Mouse (Mus musculus) heart, adult 2 months (tissue): ENCODE measurements around the gene Lars2.
"Not testable (repeated sequence)": the region's sequence is repeated elsewhere in the genome, so short reads cannot be mapped to it uniquely, and the experiment has no call there.

Experiments
- CTCF ChIP-seq: fragments of 200-600 bp; IDR thresholded peaks from 2 replicates; pipeline ENCODE4 v1.8.1; 2022; ENCODE audit warnings: antibody characterized with exemption, mild to moderate bottlenecking, moderate library complexity
- EP300 ChIP-seq: fragments of 200-500 bp; IDR thresholded peaks from 2 replicates; pipeline ENCODE4 v1.6.1; 2011; ENCODE audit warnings: low read depth, low read length, control low read depth; ENCODE audit not compliant: insufficient read depth
- POLR2A ChIP-seq: fragments of 200-500 bp; IDR thresholded peaks from 2 replicates; pipeline ENCODE4 v1.6.1; 2011; ENCODE audit warnings: mild to moderate bottlenecking, low read depth, low read length, control low read depth; ENCODE audit not compliant: insufficient read depth

DNA sequence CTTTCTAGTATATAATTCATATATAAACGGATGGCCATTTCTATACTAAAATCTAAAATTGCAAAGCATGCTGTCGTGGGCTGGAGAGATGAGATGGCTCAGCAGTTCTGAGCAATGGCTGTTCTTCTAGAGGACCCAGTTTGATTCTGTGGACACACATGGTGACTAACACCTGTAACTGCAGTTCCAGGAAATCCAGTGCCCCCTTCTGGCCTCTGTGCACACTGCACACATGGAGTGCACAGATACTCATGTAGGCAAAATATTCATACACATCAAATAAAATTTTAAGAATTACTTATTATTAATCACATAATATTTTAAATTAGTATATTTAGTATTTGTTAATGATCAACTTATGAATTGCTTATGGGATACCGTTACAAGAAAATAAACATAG lies 80.4 kb downstream of the Lars2 start:
- not testable (repeated sequence) for TF ChIP-seq POLR2A, EP300
- TF ChIP-seq CTCF: peak; percentile 29
